Mouse (Mus musculus) lung, postnatal 0 days (tissue): ENCODE data around the gene Prom1.

Experiments
- CTCF ChIP-seq: IDR thresholded peaks from 2 replicates; pipeline ENCODE4 v1.5.1; 2016; ENCODE audit warnings: antibody characterized with exemption, mild to moderate bottlenecking
- EP300 ChIP-seq: IDR thresholded peaks from 2 replicates; pipeline ENCODE4 v1.6.1; 2016; ENCODE audit warnings: antibody characterized with exemption, mild to moderate bottlenecking, control low read depth

DNA sequence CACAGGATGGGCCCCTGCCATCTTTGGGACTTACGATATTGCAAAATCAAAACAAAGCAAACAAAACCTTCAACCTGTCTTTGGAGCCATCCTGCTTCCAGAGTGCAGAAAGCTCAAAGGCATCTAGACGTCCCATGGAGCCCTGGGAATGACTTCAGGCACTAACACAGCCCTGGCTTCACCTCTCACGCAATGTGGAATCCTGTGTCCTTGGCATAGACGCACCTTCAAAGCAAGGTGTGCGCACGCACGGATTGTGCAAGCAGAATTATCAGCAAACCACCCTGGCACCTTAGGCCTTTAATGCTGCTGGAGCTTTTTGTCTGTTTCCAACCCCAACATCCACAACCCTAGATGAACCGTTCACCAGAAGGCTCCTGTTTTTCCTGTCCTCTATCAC, 104.2 kb downstream of the Prom1 start:
- TF ChIP-seq CTCF: no peak
- no peak for TF ChIP-seq EP300
